Mouse (Mus musculus): ENCODE data around the gene Ngly1.

GRCm38 (mm10) chr14:16267028-16267427, 17.9 kb downstream of the Ngly1 start:
- no peak for TF ChIP-seq POLR2A (IDR thresholded peaks at IDR 0.05; ENCODE audit: low read depth, low read length)
- TF ChIP-seq EP300 (IDR thresholded peaks at IDR 0.05; ENCODE audit: low read length), result no peak
- TF ChIP-seq USF2 (conservative IDR thresholded peaks at IDR 0.05; ENCODE audit: low read depth, low read length), result no peak
- no peak for TF ChIP-seq JUN (IDR thresholded peaks at IDR 0.05; ENCODE audit: insufficient read depth, low read depth, low read length)
- no peak for TF ChIP-seq HCFC1 (IDR thresholded peaks at IDR 0.05; ENCODE audit: low read depth, low read length)
- no peak for TF ChIP-seq CHD2 (IDR thresholded peaks at IDR 0.05; ENCODE audit: low read length)
- no peak for TF ChIP-seq ZNF384 (IDR thresholded peaks at IDR 0.05; ENCODE audit: low read depth, low read length)
- TF ChIP-seq NELFE (IDR thresholded peaks at IDR 0.05; ENCODE audit: low read depth, low read length), result no peak
- TF ChIP-seq CTCF (conservative IDR thresholded peaks at IDR 0.05 in 1 of 2, IDR thresholded peaks at IDR 0.05 in 1 of 2; ENCODE audit: low read depth in 2 of 2, low read length in 2 of 2), result no peak
